Mouse (Mus musculus) adrenal gland, postnatal 4 days (tissue): ENCODE measurements at regions not wholly inside any gene's neighbourhood (a gene's known extent, or its start where the extent isn't known, plus 50 kb on each side); places are given as distances from the start of the nearest gene placed in this dataset.
"Not testable (repeated sequence)": the region's sequence is repeated elsewhere in the genome, so short reads cannot be mapped to it uniquely, and the experiment has no call there.

Experiments used
- DNase-seq, 2 experiments: peaks; one replicate each; pipeline ENCODE4 v3.0.0; 2021 to 2022; ENCODE audit warnings: low spot score in 2 of 2, mixed read lengths in 2 of 2

GRCm38 (mm10) chr3:22285904-22286303 is 209.5 kb downstream of the Tbl1xr1 start:
- no peak for DNase-seq

- no peak for DNase-seq
Measured at GRCm38 (mm10) chr3:22293466-22293865, 217.0 kb downstream of the Tbl1xr1 start.

DNA sequence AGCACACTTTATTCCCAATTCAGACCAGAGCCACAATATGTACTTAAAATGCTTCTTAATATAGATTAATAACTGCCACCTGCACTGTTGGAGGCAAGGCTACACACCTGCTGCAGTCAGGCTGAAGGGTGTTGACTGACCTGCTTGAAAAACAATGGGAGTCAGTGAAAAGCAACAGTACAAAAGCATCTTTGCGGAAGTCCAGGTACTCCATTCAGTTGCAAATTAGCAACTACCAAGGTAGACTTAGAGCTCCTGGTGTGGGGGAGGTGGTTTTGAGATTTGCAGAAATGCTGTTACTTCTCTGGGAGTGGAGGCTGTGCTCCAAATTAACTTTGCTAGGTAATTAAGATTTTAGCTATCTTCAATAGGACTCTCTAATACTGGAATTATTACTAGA is 217.6 kb downstream of the Tbl1xr1 start:
- not testable (repeated sequence) for DNase-seq

- DNase-seq = not testable (repeated sequence)
Measured at GRCm38 (mm10) chr3:22296925-22297324, 220.5 kb downstream of the Tbl1xr1 start.

GRCm38 (mm10) chr3:22297831-22298230 is 221.4 kb downstream of the Tbl1xr1 start:
- not testable (repeated sequence) for DNase-seq

- DNase-seq = no peak
Measured at GRCm38 (mm10) chr3:22300553-22300952, 224.1 kb downstream of the Tbl1xr1 start.

GRCm38 (mm10) chr3:22301991-22302517 is 225.6 kb downstream of the Tbl1xr1 start:
- DNase-seq = no peak

- no peak for DNase-seq
Measured at GRCm38 (mm10) chr3:22304145-22304544, 227.7 kb downstream of the Tbl1xr1 start.

- DNase-seq = no peak
Measured at GRCm38 (mm10) chr3:22306624-22307023, 230.2 kb downstream of the Tbl1xr1 start.

- DNase-seq = peak; percentile 28 to 33
Measured at GRCm38 (mm10) chr3:22308962-22309361, 232.5 kb downstream of the Tbl1xr1 start.

GRCm38 (mm10) chr3:22316466-22317185 is 240.2 kb downstream of the Tbl1xr1 start:
- DNase-seq = no peak

GRCm38 (mm10) chr3:22320425-22320824 is 244.0 kb downstream of the Tbl1xr1 start:
- DNase-seq = not testable (repeated sequence)

- no peak for DNase-seq
Measured at GRCm38 (mm10) chr3:22331240-22331639, 254.8 kb downstream of the Tbl1xr1 start.
